Mouse (Mus musculus): Measurements from ENCODE around the gene Cacna2d4.

DNA sequence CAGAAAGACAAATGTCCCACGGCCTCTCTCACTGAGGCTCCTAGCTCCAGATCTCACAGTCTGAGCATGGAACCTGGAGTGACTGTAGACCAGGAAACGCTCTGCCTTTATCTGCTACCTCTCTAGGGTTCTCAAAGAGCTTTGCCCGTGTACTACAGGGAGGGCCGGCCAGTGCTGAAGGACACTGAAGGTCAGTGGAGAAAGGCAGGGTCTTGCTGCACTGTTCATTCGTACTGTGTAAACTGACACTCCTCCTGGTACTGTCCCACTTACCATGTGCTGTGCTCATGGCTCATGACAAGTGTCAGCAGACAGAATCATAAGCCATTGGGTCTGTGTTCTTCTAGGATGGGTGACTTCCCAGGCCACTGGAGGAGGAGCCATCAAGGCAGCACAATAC is 23.0 kb upstream of the Cacna2d4 start:
- TF ChIP-seq TAL1 (conservative IDR thresholded peaks at IDR 0.05; ENCODE audit: low read depth, low read length) (no peak), CTCF (IDR thresholded peaks at IDR 0.05; ENCODE audit: low read depth, low read length) (no peak), GATA2 (IDR thresholded peaks at IDR 0.05; ENCODE audit: borderline replicate concordance, low read depth, low read length) (no peak), GATA1 (IDR thresholded peaks at IDR 0.05; ENCODE audit: borderline replicate concordance, low read length) (no peak)

Data from G1E (cell line).